8 mouse cellular contexts compared by ENCODE assay signal in genomic region chr1:69108159-69108925, GRCm38 (mm10). TPM values are rescaled to one million over a fixed set of nuclear protein-coding genes. Genes with fewer than 3 reads are reported as not detected.
DNase-seq lines count a peak whose midpoint lies in the region; ATAC-seq and TF ChIP-seq lines count a peak whose summit lies in the region.

No protein-coding gene starts in this region.

- TF ChIP-seq POLR2A in embryonic fibroblast, embryonic 13.5 days (IDR thresholded peaks at IDR 0.05; ENCODE audit: low read depth, low read length) = no peak

- H3K9ac ChIP-seq in hindbrain, embryonic 11.5 days (ENCODE audit: low read depth, low read length) = peak overlapping the region; percentile 74
- H3K9ac ChIP-seq in lung, embryonic 16.5 days (ENCODE audit: low read length) = peak overlapping the region; percentile 63; the same call in 1 of the 2 replicates

- peak overlapping the region; percentile 75 for H3K4me3 ChIP-seq in E14TG2a.4 (replicated peaks; ENCODE audit: low read length)
- peak overlapping the region; percentile 42 for H3K4me3 ChIP-seq in embryonic fibroblast, embryonic 13.5 days (ENCODE audit: insufficient read depth, low read length)
- peak overlapping the region; percentile 81 for H3K4me3 ChIP-seq in hindbrain, embryonic 11.5 days (ENCODE audit: low read depth, low read length)
- peak overlapping the region; percentile 70 for H3K4me3 ChIP-seq in lung, embryonic 16.5 days (ENCODE audit: low read length)

- peaks cover 19% of the 10 kb centered on the region for H3K4me1 ChIP-seq in E14TG2a.4 (replicated peaks; ENCODE audit: low read depth, low read length)
- peaks cover 3% of the 10 kb centered on the region for H3K4me1 ChIP-seq in embryonic fibroblast, embryonic 13.5 days (ENCODE audit: control insufficient read depth, insufficient read depth, low read length)
- H3K4me1 ChIP-seq in hindbrain, embryonic 11.5 days (replicated peaks; ENCODE audit: control insufficient read depth, insufficient read depth, low read length) = no peaks in the 10 kb centered on the region; the same call in 1 of the 2 replicates
- peaks cover 13% of the 10 kb centered on the region for H3K4me1 ChIP-seq in lung, embryonic 16.5 days (replicated peaks; ENCODE audit: control insufficient read depth, insufficient read depth, low read length)

- peak overlapping the region; percentile 96 for H3K4me2 ChIP-seq in hindbrain, embryonic 11.5 days (replicated peaks; ENCODE audit: low read depth, low read length)
- H3K4me2 ChIP-seq in lung, embryonic 16.5 days (ENCODE audit: low read depth, low read length) = peak overlapping the region; percentile 100

- peak; percentile 54 to 61 for DNase-seq in adrenal gland, postnatal 36 days
- peak; percentile 76 for DNase-seq in hindbrain, embryonic 11.5 days (ENCODE audit: low spot score)
- DNase-seq in layer of hippocampus, postnatal 14 days (ENCODE audit: low spot score in 2 of 2) = peak; percentile 11 to 26
- peak; percentile 60 for DNase-seq in right cerebral cortex, postnatal 10 days (ENCODE audit: low spot score in 2 of 2)
- DNase-seq in T-cell, adult 2 months (ENCODE audit: low spot score) = no peak

- WGBS in hindbrain, embryonic 11.5 days = 2% methylated on average over 20 of the region's 20 CpGs
- WGBS in lung, embryonic 16.5 days = 4% methylated on average over 20 of the region's 20 CpGs

- peaks cover 46% of the 10 kb centered on the region for H3K27me3 ChIP-seq in E14TG2a.4 (ENCODE audit: insufficient read depth, low read length)
- no peaks in the 10 kb centered on the region; the same call in 1 of the 2 replicates for H3K27me3 ChIP-seq in hindbrain, embryonic 11.5 days (ENCODE audit: control insufficient read depth, insufficient read depth, low read length)
- H3K27me3 ChIP-seq in lung, embryonic 16.5 days (ENCODE audit: control insufficient read depth, insufficient read depth, low read depth, low read length) = peaks cover 13% of the 10 kb centered on the region

- no peaks in the 10 kb centered on the region for H3K9me3 ChIP-seq in E14TG2a.4 (ENCODE audit: low read length)
- H3K9me3 ChIP-seq in hindbrain, embryonic 11.5 days (ENCODE audit: control insufficient read depth, low read length) = no peaks in the 10 kb centered on the region
- no peaks in the 10 kb centered on the region for H3K9me3 ChIP-seq in lung, embryonic 16.5 days (ENCODE audit: control insufficient read depth, low read length)

- H3K27ac ChIP-seq in embryonic fibroblast, embryonic 13.5 days (ENCODE audit: insufficient read depth, low read length) = no peak overlapping the region
- no peak overlapping the region for H3K27ac ChIP-seq in hindbrain, embryonic 11.5 days (ENCODE audit: low read depth, low read length)
- H3K27ac ChIP-seq in lung, embryonic 16.5 days (ENCODE audit: low read length) = no peak overlapping the region

- TF ChIP-seq CTCF in E14TG2a.4 (conservative IDR thresholded peaks at IDR 0.05; ENCODE audit: low read length) = no peak
- no peak for TF ChIP-seq CTCF in embryonic fibroblast, embryonic 13.5 days (IDR thresholded peaks at IDR 0.05; ENCODE audit: borderline replicate concordance, insufficient read depth, low read length)

- no peaks in the 10 kb centered on the region for H3K36me3 ChIP-seq in E14TG2a.4 (ENCODE audit: insufficient read depth, low read length)
- no peaks in the 10 kb centered on the region for H3K36me3 ChIP-seq in hindbrain, embryonic 11.5 days (ENCODE audit: control insufficient read depth, insufficient read depth, low read length)
- no peaks in the 10 kb centered on the region for H3K36me3 ChIP-seq in lung, embryonic 16.5 days (ENCODE audit: control insufficient read depth, insufficient read depth, low read length)

- ATAC-seq in hindbrain, embryonic 11.5 days (ENCODE audit: low FRiP score) = peak; percentile 72; the same call in 1 of the 2 replicates
- peak; percentile 78 for ATAC-seq in lung, embryonic 16.5 days (ENCODE audit: low read depth)

RNA-seq across cellular contexts. Expression of gene Erbb4, which starts 0.5 kb away (rescaled TPM):
- total RNA-seq in adrenal gland, postnatal 36 days (2021) = 1 to 10 TPM in 1 of 2 experiments, under 1 TPM in 1; 0.30 to 1.0 TPM
- polyA plus RNA-seq in embryonic fibroblast, embryonic 13.5 days (2011; ENCODE audit: insufficient read length, low read depth, missing spikeins) = 0.23 and 0.26 TPM in 2 replicates
- polyA plus RNA-seq in hindbrain, embryonic 11.5 days (2014; fragmentation: Nextera tagmentation; extraction: Ambion mirVana) = 5.6 and 10.2 TPM in 2 replicates
- 10 to 100 TPM; 40.5 TPM for total RNA-seq in layer of hippocampus, postnatal 14 days (2021)
- 0.20 and 1.1 TPM in 2 replicates for polyA plus RNA-seq in lung, embryonic 16.5 days (2015; fragmentation: Nextera tagmentation; extraction: Ambion mirVana)
